Mouse (Mus musculus): Measurements from ENCODE around the gene Gm10959.

GRCm38 (mm10) chr3:122929723-122930122 is 10.6 kb upstream of the Gm10959 start:
- TF ChIP-seq CTCF (IDR thresholded peaks at IDR 0.05; ENCODE audit: borderline replicate concordance, insufficient read depth, low read length) (no peak), POLR2A (IDR thresholded peaks at IDR 0.05; ENCODE audit: low read depth, low read length) (no peak)
